Mouse (Mus musculus) forebrain, embryonic 12.5 days (tissue): ENCODE data around the gene Inpp5e. TPM values are rescaled to one million over a fixed set of nuclear protein-coding genes. Genes with fewer than 3 reads are reported as not detected.

Experiments
- ATAC-seq: fragments of 200-750 bp; cut with Nextera tagmentation; 2 replicates; pipeline ENCODE4 v1.8.0; 2017; ENCODE audit warnings: moderate TSS enrichment; ENCODE audit not compliant: low FRiP score
- H3K27ac ChIP-seq: fragments of 300-500 bp; sonication (generic); 2 replicates; pipeline ENCODE4 v1.5.1; 2016; ENCODE audit warnings: mild to moderate bottlenecking
- H3K27me3 ChIP-seq: fragments of 300-500 bp; sonication (generic); 2 replicates; pipeline ENCODE4 v1.6.1; 2016; ENCODE audit warnings: mild to moderate bottlenecking
- H3K36me3 ChIP-seq: fragments of 300-500 bp; sonication (generic); replicated peaks from 2 replicates; pipeline ENCODE4 v1.6.1; 2016; ENCODE audit warnings: mild to moderate bottlenecking
- H3K4me1 ChIP-seq: fragments of 300-500 bp; sonication (generic); 2 replicates; pipeline ENCODE4 v1.6.1; 2016
- H3K4me2 ChIP-seq: fragments of 300-500 bp; sonication (generic); 2 replicates; pipeline ENCODE4 v1.6.1; 2016; ENCODE audit warnings: mild to moderate bottlenecking, moderate library complexity
- H3K4me3 ChIP-seq: fragments of 300-500 bp; sonication (generic); replicated peaks from 2 replicates; pipeline ENCODE4 v1.5.1; 2016; ENCODE audit warnings: mild to moderate bottlenecking
- H3K9ac ChIP-seq: fragments of 300-500 bp; sonication (generic); 2 replicates; pipeline ENCODE4 v1.6.1; 2016; ENCODE audit warnings: mild to moderate bottlenecking
- H3K9me3 ChIP-seq: fragments of 300-500 bp; sonication (generic); 2 replicates; pipeline ENCODE4 v1.6.1; 2016
- WGBS: fragments of 180-500 bp; shearing (Covaris S2); methylation state at CpG from one replicate; pipeline ENCODE4 v1.1.7; 2016; 5-methylcytosine and 5-hydroxymethylcytosine counted together
- polyA plus RNA-seq: library from polyadenylated mRNA; unstranded; fragments of >200 nt; fragmentation: Nextera tagmentation; extraction: Ambion mirVana; gene quantifications from 2 replicates; pipeline ENCODE4 v1.2.1, GENCODE M21; 2016

The Inpp5e gene
- polyA plus RNA-seq, 1 experiment from 2014 or later: 29.2 TPM

DNA sequence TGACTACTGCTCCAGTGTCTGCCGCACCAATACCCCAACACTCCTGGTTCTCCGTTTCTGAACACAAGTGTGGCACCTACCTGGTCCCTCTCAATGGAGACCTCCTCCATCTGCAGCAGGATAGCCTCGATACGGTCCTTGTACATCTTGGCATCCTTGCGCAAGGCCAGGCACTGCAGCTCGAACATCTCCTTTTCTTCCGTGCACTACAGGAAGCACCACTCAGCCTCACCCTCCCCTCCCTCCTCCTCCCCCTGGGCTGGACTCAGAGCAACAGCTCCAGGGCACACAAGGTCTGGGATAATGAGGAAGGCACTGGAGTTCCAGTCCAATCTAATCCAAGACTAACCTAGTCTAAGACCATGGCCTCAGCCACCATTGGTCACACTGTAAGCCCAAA, 52.3 kb downstream of the Inpp5e start:
- Histone ChIP-seq H3K9me3 (no peaks in the 10 kb centered on the region), H3K27ac (no peak overlapping the region), H3K9ac (no peak overlapping the region), H3K4me3 (no peak overlapping the region), H3K4me1 (peaks cover 12% of the 10 kb centered on the region), H3K4me2 (no peak overlapping the region), H3K27me3 (no peaks in the 10 kb centered on the region), H3K36me3 (no peaks in the 10 kb centered on the region)
- no peak for ATAC-seq
- WGBS: 75% methylated on average over 7 of the region's 7 CpGs

DNA sequence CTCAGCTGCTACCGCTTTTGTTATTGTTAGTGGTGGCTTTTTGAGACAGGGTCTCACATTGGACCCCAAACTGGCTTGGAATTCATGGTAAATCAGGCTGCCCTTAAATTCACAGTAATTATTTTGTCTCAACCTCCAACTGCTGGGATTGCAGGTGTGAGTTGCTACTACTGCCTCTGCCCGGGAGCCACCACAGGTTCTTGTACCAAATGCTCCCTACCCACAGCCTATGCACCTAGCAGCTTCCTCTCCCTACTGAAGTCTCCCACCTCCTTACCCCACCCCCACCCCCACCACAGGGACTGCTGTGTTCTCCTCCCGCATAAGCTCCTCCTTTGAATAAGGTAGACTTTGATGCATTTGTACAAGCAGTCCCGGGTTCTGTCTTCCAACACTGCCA, 52.8 kb downstream of the Inpp5e start:
- no peak overlapping the region for H3K4me2 ChIP-seq
- ATAC-seq: no peak
- H3K27ac ChIP-seq: no peak overlapping the region
- H3K27me3 ChIP-seq: no peaks in the 10 kb centered on the region
- H3K4me1 ChIP-seq: peaks cover 14% of the 10 kb centered on the region
- H3K36me3 ChIP-seq: no peaks in the 10 kb centered on the region
- H3K9me3 ChIP-seq: no peaks in the 10 kb centered on the region
- 88% methylated on average over 4 of the region's 4 CpGs for WGBS
- no peak overlapping the region for H3K9ac ChIP-seq
- H3K4me3 ChIP-seq: no peak overlapping the region

DNA sequence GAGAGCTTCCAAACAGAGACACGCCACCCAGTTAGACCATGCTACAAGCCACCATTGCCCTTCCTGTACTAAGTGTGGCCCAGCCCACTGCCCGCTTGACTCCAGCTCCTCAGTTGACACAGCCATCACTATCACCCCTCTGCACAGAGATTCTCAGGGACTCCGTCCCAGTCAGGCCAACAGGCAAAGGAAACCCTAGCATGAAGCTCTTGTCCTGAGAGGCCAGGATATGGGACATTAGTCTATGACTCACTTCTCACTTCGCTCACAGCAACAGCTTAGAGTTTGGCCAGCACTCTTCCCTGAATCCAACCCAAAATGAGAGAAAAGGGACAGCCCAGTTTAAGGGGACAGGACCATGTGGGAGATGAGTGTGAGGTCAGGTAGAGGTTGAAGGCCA, 54.6 kb downstream of the Inpp5e start:
- Histone ChIP-seq H3K4me2 (no peak overlapping the region), H3K36me3 (peaks cover 9% of the 10 kb centered on the region), H3K4me3 (no peak overlapping the region), H3K9ac (no peak overlapping the region), H3K27me3 (no peaks in the 10 kb centered on the region), H3K4me1 (peaks cover 24% of the 10 kb centered on the region), H3K9me3 (no peaks in the 10 kb centered on the region), H3K27ac (no peak overlapping the region)
- no peak for ATAC-seq
- 95% methylated on average over 4 of the region's 4 CpGs for WGBS

DNA sequence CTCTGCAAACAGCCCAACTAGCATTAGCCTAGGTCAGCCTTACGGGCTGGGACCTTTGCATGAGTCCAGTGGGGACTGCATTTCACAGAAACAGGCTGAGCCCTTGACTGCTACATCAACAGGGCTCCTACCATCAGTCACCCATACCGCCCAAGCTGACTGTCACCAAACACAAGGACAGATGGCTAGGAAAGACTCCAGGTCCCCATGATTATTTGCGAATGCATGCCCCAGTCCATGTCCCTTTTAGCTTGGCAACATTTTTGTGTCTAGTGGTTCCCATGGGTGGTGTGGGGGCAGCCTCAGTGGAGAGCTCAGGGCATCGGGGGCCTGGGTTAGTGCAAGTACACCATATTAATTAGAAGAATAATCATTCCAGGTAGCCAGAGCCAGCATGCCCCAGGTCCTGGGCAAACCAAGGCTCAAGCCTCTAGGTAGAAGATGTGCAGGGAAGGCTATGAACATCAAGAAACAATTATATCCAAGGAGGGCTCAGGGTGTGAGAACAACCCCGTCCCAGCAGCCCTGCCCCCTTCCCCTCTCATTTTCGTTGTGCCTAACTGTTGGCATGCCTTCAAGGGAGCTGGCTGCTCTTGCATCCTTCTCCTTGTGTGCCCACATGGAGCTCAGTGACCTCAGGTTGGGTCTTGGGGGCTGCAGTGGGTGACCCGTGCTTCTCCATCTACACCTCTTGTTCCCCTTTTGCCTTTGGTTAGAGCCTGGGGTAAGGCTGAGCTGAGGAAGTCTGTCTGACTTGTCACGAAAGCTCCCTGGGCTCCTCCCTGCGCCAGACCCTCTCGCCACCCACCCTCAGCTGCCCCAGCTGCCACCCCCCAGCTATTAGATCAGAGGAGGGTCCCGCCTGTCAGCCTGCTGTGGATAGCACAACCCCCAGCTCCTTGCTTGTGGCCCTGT, 55.7 kb downstream of the Inpp5e start:
- Histone ChIP-seq H3K4me1 (peaks cover 24% of the 10 kb centered on the region), H3K9me3 (no peaks in the 10 kb centered on the region), H3K27ac (no peak overlapping the region), H3K9ac (peak overlapping the region; percentile 88), H3K4me2 (peak overlapping the region; percentile 97), H3K4me3 (peak overlapping the region; percentile 87), H3K36me3 (peaks cover 20% of the 10 kb centered on the region), H3K27me3 (no peaks in the 10 kb centered on the region)
- WGBS: 89% methylated on average over 11 of the region's 11 CpGs
- no peak for ATAC-seq

DNA sequence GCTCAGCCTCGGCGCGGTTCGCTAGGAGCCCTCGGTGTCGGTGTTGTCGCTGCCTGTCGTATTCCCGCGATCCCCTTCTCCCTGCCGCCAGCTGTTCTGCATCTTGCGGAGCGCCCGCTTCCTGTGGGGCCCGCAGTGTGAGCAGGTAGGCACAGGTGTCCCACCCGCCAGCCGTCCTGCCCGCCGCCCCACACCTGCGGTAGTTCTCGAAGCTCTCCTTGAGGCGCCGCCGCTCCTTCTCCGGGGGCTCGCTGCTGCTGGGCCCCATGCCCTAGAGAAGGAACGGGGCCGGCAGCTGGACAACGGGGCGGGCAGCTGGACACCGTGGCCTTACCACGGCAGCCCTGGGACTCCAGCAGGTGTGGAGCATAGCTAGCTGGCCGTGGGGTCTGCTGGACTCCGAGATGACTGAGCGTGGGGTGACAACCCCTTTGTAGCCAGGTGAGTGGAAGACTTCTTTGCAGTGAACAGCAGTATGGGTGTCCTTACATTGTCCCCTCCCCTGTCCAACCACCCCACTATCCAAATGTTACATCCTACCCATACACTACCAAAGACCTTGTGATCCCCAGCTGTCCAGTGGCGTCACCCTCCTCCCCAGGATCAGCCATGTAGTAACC, 56.6 kb downstream of the Inpp5e start:
- peak overlapping the region; percentile 87 for H3K4me3 ChIP-seq
- 3% methylated on average over 36 of the region's 36 CpGs for WGBS

DNA sequence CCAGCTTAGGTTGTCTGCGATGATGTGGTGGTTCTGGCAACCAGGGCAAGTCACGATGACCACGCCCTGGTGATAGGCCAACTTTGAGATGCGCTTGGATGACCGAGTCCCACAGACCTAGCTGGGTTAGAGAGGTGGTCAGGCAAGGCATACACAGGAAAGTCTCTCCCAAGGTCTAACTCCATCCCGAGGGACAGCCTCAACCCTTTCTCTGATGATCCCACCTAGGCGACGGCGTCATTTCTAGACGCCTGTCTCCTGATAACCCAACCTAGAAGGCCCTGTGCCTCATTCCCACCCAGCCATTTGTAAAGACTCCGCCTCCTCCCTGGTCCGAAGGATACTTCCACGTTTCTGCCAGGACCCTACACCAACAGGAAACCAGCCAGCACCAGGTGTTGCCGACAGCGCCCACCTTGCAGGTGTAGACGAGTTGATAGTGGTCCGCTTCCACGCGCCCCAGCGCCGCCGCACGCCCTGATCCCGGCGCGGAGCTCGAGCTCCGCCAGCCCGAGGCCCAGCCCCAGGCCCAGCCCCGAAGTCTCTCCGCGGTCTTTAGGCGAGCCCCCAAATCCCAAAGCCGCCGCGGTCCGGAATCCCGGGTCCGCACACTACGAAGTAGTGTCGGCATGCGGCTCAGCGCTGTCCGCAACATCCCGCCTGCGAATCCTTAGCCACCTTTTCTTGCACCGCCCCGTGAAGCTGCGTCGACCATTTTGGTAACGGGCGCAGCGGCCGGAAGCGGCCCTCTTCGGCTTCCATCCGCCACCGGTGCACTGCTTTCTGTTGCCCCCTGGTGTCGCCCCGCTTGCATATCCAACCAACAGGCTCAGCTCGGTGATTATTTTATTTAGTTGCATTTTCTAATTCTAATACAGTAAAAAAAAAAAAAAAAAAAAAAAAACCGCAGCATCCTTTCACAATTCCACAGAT, 57.4 kb downstream of the Inpp5e start, which contains the start of gene Dnlz:
TSS of gene Dnlz (minus strand) at position 753 of the 933 bp plus-strand sequence.
- Histone ChIP-seq H3K9me3 (no peaks in the 10 kb centered on the region), H3K9ac (peak within 1 kb of the TSS; percentile 91), H3K27me3 (no peaks in the 10 kb centered on the region), H3K27ac (peak within 1 kb of the TSS; percentile 86), H3K4me1 (peaks cover 24% of the 10 kb centered on the region), H3K4me3 (peak within 1 kb of the TSS; percentile 87), H3K36me3 (peaks cover 37% of the 10 kb centered on the region), H3K4me2 (peak within 1 kb of the TSS; percentile 97)
- WGBS: 3% methylated on average over 62 of the region's 62 CpGs
- peak; percentile 79 for ATAC-seq

More for the DNA sequence above, 56.6 kb downstream of the Inpp5e start:
- H3K27ac ChIP-seq: peak overlapping the region; percentile 71
- H3K9me3 ChIP-seq: no peaks in the 10 kb centered on the region
- H3K4me2 ChIP-seq: peak overlapping the region; percentile 97
- peaks cover 24% of the 10 kb centered on the region for H3K4me1 ChIP-seq
- ATAC-seq: peak; percentile 66
- H3K27me3 ChIP-seq: no peaks in the 10 kb centered on the region
- H3K9ac ChIP-seq: peak overlapping the region; percentile 88
- H3K36me3 ChIP-seq: peaks cover 29% of the 10 kb centered on the region

DNA sequence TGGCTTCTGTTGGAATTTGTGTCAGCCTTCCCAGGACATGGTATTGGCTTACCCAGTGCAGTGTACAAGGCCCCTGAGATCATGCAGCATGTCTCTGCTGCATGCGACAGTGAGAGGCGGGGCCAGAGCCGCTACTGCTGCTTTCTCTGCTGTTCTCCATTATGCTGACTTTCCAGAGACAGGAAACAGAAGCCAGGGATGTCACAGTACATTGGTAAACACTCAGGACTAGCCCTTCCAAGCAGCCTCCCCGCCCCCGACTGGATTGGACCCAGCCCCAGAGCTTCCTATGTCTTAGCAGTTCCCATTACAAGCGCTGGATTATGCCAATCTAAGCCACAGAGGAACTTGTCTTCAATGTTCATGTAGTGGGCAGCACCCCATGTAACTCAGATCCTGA, 60.8 kb downstream of the Inpp5e start:
- no peaks in the 10 kb centered on the region for H3K27me3 ChIP-seq
- no peaks in the 10 kb centered on the region for H3K9me3 ChIP-seq
- H3K27ac ChIP-seq: peak overlapping the region; percentile 61; the same call in 1 of the 2 replicates
- WGBS: 79% methylated on average over 6 of the region's 6 CpGs
- no peak overlapping the region for H3K4me2 ChIP-seq
- H3K4me1 ChIP-seq: peaks cover 21% of the 10 kb centered on the region
- H3K36me3 ChIP-seq: peaks cover 71% of the 10 kb centered on the region
- no peak overlapping the region for H3K9ac ChIP-seq
- no peak overlapping the region for H3K4me3 ChIP-seq
- no peak for ATAC-seq

Other genes starting within 250 kb of the Inpp5e start
- 0.15 TPM in 1 of 2 replicates, not detected in the other for gene Lhx3, start 200.9 kb downstream of the Inpp5e start, polyA plus RNA-seq
- 20.0 and 21.4 TPM in 2 replicates for gene Qsox2, start 171.7 kb downstream of the Inpp5e start, polyA plus RNA-seq
- gene Ccdc187, start 114.6 kb downstream of the Inpp5e start, polyA plus RNA-seq: 0.34 and 0.45 TPM in 2 replicates
- 102 and 108 TPM in 2 replicates for gene Gpsm1, start 93.7 kb downstream of the Inpp5e start, polyA plus RNA-seq
- gene Dnlz, start 57.1 kb downstream of the Inpp5e start, polyA plus RNA-seq: 34.5 and 36.3 TPM in 2 replicates
- 1.3 TPM in 2 replicates for gene Card9, start 48.3 kb downstream of the Inpp5e start, polyA plus RNA-seq
- gene Snapc4, start 28.6 kb downstream of the Inpp5e start, polyA plus RNA-seq: 34.3 and 38.9 TPM in 2 replicates
- 167 and 173 TPM in 2 replicates for gene Entr1, start 19.9 kb downstream of the Inpp5e start, polyA plus RNA-seq
- gene Pmpca, start 19.9 kb downstream of the Inpp5e start, polyA plus RNA-seq: 120 and 123 TPM in 2 replicates
- 30.0 and 33.9 TPM in 2 replicates for gene Sec16a, start 36.0 kb upstream of the Inpp5e start, polyA plus RNA-seq
- 49.5 and 61.8 TPM in 2 replicates for gene Notch1, start 107.5 kb upstream of the Inpp5e start, polyA plus RNA-seq
- 47.9 and 54.9 TPM in 2 replicates for gene Egfl7, start 170.8 kb upstream of the Inpp5e start, polyA plus RNA-seq
- gene Gm20532, start 177.4 kb upstream of the Inpp5e start, polyA plus RNA-seq: not detected in 2 replicates
- 5.4 and 6.7 TPM in 2 replicates for gene Agpat2, start 195.2 kb upstream of the Inpp5e start, polyA plus RNA-seq
- gene Fam69b, start 219.3 kb upstream of the Inpp5e start, polyA plus RNA-seq: 67.1 and 67.2 TPM in 2 replicates